Mouse (Mus musculus) cerebral cortex, adult 2 months (tissue): ENCODE data around the gene Rfxap.

Experiments
- WGBS: fragments of 180-500 bp; shearing (Covaris S2); methylation state at CpG from one replicate; pipeline ENCODE4 v1.1.7; 2018; 5-methylcytosine and 5-hydroxymethylcytosine counted together

The Rfxap gene

DNA sequence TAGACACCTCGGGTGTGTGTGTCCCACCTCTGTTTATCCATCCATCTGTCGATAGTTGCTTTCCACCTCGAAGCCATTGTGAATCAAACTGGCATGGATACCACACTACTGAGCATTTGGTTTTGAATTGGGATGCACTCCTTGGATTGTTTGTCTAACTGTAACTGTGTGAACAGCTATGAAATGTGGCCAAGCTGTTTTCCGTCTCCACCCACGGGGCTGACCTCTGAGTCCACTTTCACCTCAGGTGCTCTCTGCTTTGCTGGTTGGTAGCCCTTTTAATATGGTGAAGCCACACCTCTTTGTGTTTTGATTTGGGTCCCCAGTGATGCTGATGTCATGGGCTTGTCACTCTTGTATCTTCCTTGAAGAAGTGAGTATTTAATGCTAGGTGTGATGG, 40.8 kb downstream of the Rfxap start:
- whole genome bisulfite sequencing, result 90% methylated on average over 5 of the region's 5 CpGs

DNA sequence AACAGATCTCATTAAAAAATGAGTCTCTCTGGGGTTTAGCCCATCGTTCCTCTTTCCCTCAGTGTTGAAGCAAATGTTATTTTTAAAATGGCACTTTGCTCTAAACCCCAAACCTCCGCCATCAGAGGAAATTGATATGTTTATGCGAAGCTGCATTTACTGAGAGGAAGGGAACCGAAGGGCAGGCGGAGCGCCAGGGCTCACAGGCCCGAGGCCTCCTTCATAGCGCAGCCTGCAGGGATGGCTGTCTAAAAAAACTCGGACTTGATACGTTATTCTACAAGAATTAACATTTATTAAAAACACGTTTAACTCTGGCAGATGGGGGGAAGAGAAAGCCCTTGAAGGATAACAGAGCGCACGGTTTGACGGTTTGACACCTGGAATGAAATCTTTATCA, 41.6 kb downstream of the Rfxap start:
- 77% methylated on average over 14 of the region's 14 CpGs for WGBS

DNA sequence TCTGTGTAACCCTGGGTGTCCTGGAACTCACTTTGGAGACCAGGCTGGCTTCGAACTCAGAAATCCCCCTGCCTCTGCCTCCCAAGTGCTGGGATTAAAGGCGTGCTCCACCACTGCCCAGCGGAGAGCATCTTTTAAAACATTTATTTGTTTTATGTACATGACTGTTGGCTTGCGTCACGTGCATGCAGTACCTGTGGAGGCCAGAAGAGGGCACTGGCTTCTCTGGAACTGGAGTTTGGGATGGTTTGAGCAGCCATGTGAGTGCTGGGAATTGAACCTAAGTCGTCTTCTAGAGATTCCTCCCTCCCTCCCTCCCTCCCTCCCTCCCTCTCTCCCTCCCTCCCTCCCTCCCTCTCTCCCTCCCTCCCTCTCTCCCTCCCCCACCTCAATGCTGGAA, 42.1 kb downstream of the Rfxap start:
- 92% methylated on average over 6 of the region's 6 CpGs for WGBS

DNA sequence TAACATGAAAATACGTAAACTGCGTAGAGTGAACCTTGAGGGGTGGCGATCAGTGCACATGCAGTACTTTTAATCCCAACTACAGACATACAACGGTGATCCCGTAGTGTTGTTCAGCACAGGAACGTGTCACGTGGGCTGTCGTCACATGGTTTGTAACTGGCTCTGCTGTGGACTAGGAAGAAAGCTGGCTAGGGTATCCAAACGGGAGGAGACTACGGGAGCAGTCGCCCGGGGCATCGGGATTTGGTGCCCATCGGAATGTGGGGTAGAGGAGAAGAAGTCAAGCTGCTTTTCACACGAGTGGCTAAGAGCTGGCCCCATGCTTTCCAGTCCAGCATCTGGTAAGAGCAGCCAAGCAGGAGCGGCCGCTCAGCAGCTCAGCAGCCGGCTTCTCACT, 43.2 kb downstream of the Rfxap start:
- WGBS, result 69% methylated on average over 18 of the region's 18 CpGs

DNA sequence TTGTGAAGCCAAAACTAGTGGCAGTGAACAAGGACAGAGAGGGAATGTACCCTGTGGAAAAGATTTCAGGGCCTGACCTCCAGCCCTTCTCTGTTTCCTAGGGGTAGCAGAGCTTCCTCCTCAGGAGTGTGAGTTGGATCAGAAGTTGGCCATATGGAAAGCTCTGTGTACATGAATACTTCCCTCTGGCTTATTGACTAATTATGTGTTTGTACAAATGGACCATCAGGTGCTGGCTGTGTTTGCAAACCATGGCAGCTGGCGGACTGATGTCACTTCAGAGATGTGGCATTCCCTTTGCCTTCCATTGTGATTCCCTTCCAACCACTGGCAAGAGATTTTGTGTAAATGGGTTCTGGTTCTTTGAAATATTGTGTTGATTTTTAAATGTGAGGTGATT, 46.3 kb downstream of the Rfxap start:
- 98% methylated on average over 1 of the region's 1 CpGs for WGBS

DNA sequence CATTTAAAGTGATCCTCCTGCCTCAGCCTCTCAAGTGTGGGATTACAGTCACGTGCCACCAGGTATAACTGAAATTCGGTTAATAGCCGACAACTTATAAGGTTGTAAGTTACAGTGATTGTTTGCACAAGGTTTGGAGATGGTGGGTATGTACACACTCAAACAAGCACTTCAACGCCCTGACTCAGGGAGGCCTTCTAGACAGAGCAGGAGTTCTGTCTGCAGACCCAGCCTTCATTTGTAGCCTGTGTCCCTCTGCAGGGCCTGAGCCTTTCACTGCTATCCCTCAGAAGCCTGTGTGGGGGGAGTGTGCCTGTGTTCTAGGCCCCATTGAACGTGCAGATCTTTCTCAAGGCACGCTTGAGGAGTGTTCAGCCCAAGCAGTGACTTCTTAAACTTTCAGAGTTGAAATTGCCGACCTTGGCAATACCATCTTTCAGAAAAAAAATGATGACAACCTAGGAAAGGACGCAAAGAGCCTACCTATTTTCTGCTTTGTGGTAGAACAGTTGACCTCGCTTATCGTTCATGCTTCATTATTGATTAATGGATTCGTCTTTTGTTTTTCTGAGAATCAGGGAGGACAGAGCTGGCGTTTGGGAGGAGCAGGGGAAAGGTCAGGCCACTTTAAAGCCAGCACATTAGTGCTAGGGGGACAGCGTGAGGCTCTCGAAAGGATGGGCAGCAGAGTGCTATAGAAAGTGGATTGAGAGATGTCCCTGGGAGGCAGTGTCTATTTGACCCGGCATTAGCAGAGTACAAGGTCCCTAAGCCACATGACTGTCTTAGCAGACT, 47.1 kb downstream of the Rfxap start:
- WGBS, result 89% methylated on average over 15 of the region's 15 CpGs

DNA sequence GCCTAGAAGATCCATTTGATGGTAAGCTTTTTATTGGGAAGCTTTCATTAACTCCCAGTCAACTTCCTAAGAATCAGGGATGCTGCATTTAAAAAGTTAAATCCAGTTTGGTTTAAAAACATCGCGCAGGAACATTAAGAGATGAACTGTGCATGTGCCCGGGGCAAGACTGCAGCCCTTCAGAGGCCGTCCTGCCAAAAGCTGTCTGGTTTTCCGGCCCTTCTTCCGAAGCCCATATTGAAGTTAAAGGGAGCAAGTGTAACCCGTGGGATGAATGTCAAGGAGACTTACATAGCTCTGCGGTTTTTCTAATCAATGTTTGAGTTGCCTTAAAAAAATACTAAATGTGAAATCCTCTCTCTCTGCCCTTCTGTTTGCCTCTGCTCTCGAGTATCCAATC, 48.4 kb downstream of the Rfxap start:
- 84% methylated on average over 9 of the region's 9 CpGs for WGBS

DNA sequence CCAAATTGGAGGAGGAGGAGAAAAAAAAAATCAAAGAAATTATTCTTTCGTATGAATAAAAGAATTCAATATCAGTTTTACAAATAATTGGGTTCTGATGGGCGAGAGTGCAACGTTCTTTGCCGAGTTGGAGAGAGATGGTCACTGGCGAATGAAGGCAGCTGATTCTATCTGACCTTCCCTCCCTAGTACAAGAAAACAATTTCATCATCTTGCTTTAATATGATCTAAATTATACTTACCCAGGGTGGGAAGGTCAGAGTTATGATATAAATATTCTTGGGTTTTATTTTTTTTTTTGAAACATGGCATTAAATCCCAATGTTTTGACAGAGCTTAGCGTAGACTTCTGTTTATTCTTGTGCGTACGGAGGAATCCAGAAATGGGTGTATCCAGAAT, 50.1 kb downstream of the Rfxap start:
- WGBS, result 84% methylated on average over 8 of the region's 8 CpGs

DNA sequence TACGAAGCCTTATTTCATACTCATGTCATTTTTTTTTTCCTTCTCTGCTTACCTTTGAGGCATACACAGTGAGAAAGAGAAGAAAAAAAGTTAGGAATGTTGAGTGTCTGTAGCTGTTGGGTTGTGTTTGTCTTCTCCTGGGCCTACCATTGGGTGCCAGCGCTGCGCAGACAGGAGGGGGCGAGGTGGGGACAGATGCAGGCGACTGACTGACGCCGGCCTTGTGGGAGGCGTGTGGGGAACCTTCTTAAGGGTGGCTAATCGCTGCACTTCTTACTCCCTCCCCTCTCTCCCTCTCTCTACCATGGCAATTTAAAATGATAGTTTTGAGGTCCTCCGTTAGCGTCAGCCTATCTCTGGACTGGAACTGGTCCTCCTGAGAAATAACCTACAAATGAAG, 51.5 kb downstream of the Rfxap start:
- WGBS, result 3% methylated on average over 11 of the region's 11 CpGs

DNA sequence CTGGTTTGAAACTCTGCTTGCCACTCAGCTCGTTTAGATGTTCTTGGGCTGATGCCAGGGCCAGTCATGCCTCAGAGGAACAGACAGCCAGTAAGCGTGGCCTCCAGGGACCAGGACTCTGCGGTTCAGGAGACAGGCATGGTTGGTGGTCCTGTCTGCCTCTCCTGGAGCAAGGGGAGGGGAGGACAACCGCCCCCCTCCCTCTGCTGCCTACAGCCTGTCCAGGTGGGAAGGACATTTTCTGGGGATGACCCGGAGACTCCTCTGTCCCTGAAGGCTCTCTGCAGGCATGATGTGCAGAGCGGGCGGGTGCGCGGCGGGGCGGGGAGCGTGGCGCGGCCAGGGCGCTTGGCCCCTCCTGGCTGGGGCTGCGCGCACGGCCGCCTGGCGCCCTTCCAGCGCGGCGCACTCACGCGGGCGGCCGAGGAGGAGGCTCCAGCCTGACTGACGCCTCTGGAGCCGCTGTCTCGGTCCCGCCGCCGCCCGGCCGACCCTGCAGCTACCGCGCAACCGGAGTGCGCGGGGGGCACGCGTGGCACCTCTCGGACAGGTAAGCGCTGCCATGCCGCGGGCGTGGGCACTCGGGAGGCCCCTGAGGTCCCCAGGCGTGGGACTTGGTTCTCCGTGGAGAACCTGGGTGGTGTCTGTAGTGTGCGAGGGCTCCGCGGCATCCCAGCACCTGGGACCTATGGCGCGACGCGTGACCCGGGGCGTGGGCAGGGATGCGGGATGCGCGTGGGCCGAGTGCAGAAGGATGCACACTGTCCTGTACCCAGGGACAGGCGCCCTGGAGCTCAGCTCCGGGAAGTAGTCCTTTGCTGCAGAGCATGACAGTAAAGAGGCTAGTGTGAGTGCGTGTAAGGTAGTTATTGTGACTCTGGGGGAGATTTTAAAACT, 52.2 kb downstream of the Rfxap start, which contains the start of gene Smad9:
Gene Smad9, plus strand, starts transcription at position 438 of the 897 bp plus-strand sequence.
- under 1% methylated on average over 66 of the region's 66 CpGs for WGBS

DNA sequence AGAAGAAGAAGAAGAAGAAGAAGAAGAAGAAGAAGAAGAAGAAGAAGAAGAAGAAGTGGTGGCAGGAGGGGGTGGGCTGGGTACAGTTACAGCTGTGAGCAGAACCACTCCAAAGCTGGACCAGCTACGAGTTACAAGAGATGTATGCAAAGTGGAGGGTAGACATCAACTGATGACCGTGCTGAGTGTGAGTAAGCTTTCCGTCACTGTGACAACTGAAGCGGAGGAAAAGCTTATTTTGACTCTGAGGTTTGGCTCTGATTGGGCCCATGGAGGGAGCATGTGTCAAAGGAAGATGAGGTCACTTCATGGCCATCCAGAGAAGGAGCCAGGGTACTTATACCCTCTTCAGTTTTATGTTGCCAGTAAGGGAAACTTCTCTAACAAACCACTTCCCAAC, 54.2 kb downstream of the Rfxap start:
- WGBS, result 81% methylated on average over 4 of the region's 4 CpGs
